Mouse (Mus musculus): Measurements from ENCODE around the gene Pnpla2. TPM values are rescaled to one million over a fixed set of nuclear protein-coding genes. Genes with fewer than 3 reads are reported as not detected.
A peak's percentile ranks its signal among the peaks of the same experiment; 100 is the strongest.

Pnpla2 gene
- total and polyA plus RNA-seq, 3 experiments, result 398 to 669 (median 572) TPM

DNA sequence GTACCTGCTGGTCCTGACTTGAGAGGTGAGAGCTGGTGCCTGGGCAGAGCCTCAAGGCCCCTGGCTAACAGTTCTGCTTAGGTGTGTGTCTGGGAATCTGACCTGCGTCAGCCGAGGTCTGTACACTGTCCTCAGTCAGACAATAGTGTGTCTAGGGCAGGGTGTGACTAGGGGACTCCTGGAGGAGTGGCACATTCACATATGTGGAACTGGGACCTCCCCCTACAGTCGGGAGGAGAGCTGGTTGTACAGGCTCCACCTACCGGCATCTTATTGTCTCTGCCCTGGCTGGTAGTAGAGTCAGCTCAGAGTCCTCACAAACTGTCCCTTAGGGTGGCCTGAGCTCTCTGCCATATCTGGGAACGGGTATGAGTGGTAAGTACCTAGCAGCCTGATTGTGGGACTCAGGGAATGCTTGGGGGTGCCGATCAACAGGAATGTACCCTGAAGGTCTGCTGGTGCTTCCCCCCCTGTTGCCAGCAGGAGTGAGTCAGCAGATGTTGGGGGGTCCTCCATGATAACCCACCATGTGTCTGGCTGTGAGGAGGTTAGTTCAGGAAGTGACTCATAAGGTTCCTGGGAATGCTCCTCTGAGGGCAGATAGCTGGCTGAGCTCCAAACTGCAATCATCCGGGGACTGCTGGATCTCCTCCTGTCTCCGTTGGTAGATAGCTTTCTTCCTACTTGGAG is 13.7 kb downstream of the Pnpla2 start:
- Histone ChIP-seq H3K4me1 (ENCODE audit: control insufficient read depth, insufficient read depth, low read length) (peaks cover 19% of the 10 kb centered on the region), H3K27ac (peak overlapping the region; percentile 98), H3K27me3 (ENCODE audit: control insufficient read depth, insufficient read depth, low read length) (no peaks in the 10 kb centered on the region), H3K36me3 (ENCODE audit: control insufficient read depth, insufficient read depth, low read length) (no peaks in the 10 kb centered on the region; the same call in 1 of the 2 replicates), H3K4me3 (peak overlapping the region; percentile 82), H3K79me2 (replicated peaks; ENCODE audit: control insufficient read depth, insufficient read depth, low read length) (no peaks in the 10 kb centered on the region; the same call in 1 of the 2 replicates), H3K9ac (ENCODE audit: low read depth, low read length) (peak overlapping the region; percentile 75)
- 0 out of 2 replicates have a peak, but pooled peaks have one; percentile 43 for TF ChIP-seq EP300 (IDR thresholded peaks at IDR 0.05; ENCODE audit: insufficient read depth, low read depth, low read length)
- TF ChIP-seq POLR2A (IDR thresholded peaks at IDR 0.05; ENCODE audit: insufficient read depth, low read depth, low read length), result peak; percentile 85
- TF ChIP-seq CTCF (IDR thresholded peaks at IDR 0.05), result peak; percentile 79
- WGBS, result under 1% methylated on average over 8 of the region's 8 CpGs
- intact Hi-C loops (cut with DNase I), result no loop called here
- DNase-seq, result peak; percentile 73 to 82

GRCm38 (mm10) chr7:141469352-141469751 is 14.4 kb downstream of the Pnpla2 start:
- Histone ChIP-seq H3K27ac (peak overlapping the region; percentile 98), H3K4me3 (peak overlapping the region; percentile 82), H3K36me3 (ENCODE audit: control insufficient read depth, insufficient read depth, low read length) (no peaks in the 10 kb centered on the region; the same call in 1 of the 2 replicates), H3K4me1 (ENCODE audit: control insufficient read depth, insufficient read depth, low read length) (peaks cover 22% of the 10 kb centered on the region), H3K79me2 (replicated peaks; ENCODE audit: control insufficient read depth, insufficient read depth, low read length) (no peaks in the 10 kb centered on the region; the same call in 1 of the 2 replicates), H3K27me3 (ENCODE audit: control insufficient read depth, insufficient read depth, low read length) (no peaks in the 10 kb centered on the region), H3K9ac (ENCODE audit: low read depth, low read length) (peak overlapping the region; percentile 44)
- peak in 1 of 2 experiments; percentile 25 for DNase-seq
- intact Hi-C loops (cut with DNase I), result no loop called here
- no peak for TF ChIP-seq CTCF (IDR thresholded peaks at IDR 0.05)
- TF ChIP-seq POLR2A (IDR thresholded peaks at IDR 0.05; ENCODE audit: insufficient read depth, low read depth, low read length), result no peak
- TF ChIP-seq EP300 (IDR thresholded peaks at IDR 0.05; ENCODE audit: insufficient read depth, low read depth, low read length), result no peak
- 78% methylated on average over 6 of the region's 6 CpGs for WGBS

DNA sequence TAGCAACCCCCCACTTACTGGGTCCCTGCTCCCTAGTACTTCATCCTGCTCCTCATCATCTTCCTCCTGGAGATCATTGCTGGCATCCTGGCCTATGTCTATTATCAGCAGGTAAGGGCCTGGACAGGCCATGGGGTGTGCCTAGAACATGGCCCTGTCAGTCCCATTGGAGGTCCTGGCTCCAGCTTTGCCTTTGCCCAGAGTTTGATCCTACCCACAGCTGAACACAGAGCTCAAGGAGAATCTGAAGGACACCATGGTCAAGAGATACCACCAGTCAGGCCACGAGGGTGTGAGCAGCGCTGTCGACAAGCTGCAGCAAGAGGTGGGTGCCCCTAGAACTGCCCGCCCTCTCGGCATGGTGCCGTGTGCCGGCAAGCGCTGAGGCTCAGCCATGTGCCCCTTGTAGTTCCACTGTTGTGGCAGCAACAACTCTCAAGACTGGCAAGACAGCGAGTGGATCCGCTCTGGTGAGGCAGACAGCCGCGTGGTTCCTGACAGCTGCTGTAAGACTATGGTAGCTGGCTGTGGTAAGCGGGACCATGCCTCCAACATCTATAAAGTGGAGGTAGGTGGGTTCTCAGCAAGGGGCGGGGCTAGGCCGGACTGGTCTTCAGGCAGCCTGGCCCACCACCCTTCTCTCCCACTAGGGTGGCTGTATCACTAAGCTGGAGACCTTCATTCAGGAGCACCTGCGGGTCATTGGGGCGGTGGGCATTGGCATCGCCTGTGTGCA is 15.1 kb downstream of the Pnpla2 start:
- intact Hi-C loops (cut with DNase I), result no loop called here
- 87% methylated on average over 18 of the region's 18 CpGs for WGBS
- H3K9ac ChIP-seq (ENCODE audit: low read depth, low read length), result no peak overlapping the region

GRCm38 (mm10) chr7:141470637-141470944 is 15.6 kb downstream of the Pnpla2 start:
- no peak overlapping the region for H3K4me3 ChIP-seq
- H3K36me3 ChIP-seq (ENCODE audit: control insufficient read depth, insufficient read depth, low read length), result no peaks in the 10 kb centered on the region; the same call in 1 of the 2 replicates
- 93% methylated on average over 10 of the region's 10 CpGs for WGBS
- intact Hi-C loops (cut with DNase I), result no loop called here
- peaks cover 21% of the 10 kb centered on the region for H3K4me1 ChIP-seq (ENCODE audit: control insufficient read depth, insufficient read depth, low read length)
- TF ChIP-seq EP300 (IDR thresholded peaks at IDR 0.05; ENCODE audit: insufficient read depth, low read depth, low read length) (no peak), POLR2A (IDR thresholded peaks at IDR 0.05; ENCODE audit: insufficient read depth, low read depth, low read length) (no peak), CTCF (IDR thresholded peaks at IDR 0.05) (no peak)
- H3K27ac ChIP-seq, result no peak overlapping the region
- H3K79me2 ChIP-seq (replicated peaks; ENCODE audit: control insufficient read depth, insufficient read depth, low read length), result no peaks in the 10 kb centered on the region; the same call in 1 of the 2 replicates
- no peaks in the 10 kb centered on the region for H3K27me3 ChIP-seq (ENCODE audit: control insufficient read depth, insufficient read depth, low read length)
- DNase-seq, result no peak
- H3K9ac ChIP-seq (ENCODE audit: low read depth, low read length), result no peak overlapping the region

More for the DNA sequence above, 15.1 kb downstream of the Pnpla2 start:
- H3K79me2 ChIP-seq (replicated peaks; ENCODE audit: control insufficient read depth, insufficient read depth, low read length), result no peaks in the 10 kb centered on the region; the same call in 1 of the 2 replicates
- H3K4me3 ChIP-seq, result peak overlapping the region; percentile 82; the same call in 1 of the 2 replicates
- no peaks in the 10 kb centered on the region for H3K27me3 ChIP-seq (ENCODE audit: control insufficient read depth, insufficient read depth, low read length)
- peak; percentile 41 to 49 for DNase-seq
- H3K4me1 ChIP-seq (ENCODE audit: control insufficient read depth, insufficient read depth, low read length), result peaks cover 24% of the 10 kb centered on the region
- peak overlapping the region; percentile 98 for H3K27ac ChIP-seq
- H3K36me3 ChIP-seq (ENCODE audit: control insufficient read depth, insufficient read depth, low read length), result no peaks in the 10 kb centered on the region; the same call in 1 of the 2 replicates
- no peak for TF ChIP-seq CTCF (IDR thresholded peaks at IDR 0.05)
- no peak for TF ChIP-seq POLR2A (IDR thresholded peaks at IDR 0.05; ENCODE audit: insufficient read depth, low read depth, low read length)
- no peak for TF ChIP-seq EP300 (IDR thresholded peaks at IDR 0.05; ENCODE audit: insufficient read depth, low read depth, low read length)

DNA sequence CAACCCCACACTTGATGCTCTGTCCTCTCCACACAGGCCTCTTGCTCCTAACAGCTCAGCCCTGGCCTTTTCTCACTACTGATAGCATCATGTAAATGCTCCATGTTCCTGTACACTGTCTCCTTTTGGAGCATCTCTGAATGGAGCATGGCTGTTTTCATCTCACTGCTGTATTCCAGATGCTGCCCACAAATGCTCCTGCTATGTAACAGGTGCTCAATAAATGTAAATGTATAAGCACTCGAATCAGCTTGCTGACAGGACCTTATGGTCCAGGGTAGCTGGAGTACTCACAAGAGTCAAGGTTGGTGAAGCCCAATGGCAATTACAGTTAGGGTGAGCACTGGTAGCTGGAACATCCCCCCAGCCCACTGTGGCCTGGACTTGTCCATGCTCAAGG is 16.2 kb downstream of the Pnpla2 start:
- intact Hi-C loops (cut with DNase I), result no loop called here
- Histone ChIP-seq H3K4me1 (ENCODE audit: control insufficient read depth, insufficient read depth, low read length) (peaks cover 21% of the 10 kb centered on the region), H3K36me3 (ENCODE audit: control insufficient read depth, insufficient read depth, low read length) (no peaks in the 10 kb centered on the region; the same call in 1 of the 2 replicates), H3K9ac (ENCODE audit: low read depth, low read length) (no peak overlapping the region), H3K4me3 (no peak overlapping the region), H3K79me2 (replicated peaks; ENCODE audit: control insufficient read depth, insufficient read depth, low read length) (no peaks in the 10 kb centered on the region; the same call in 1 of the 2 replicates), H3K27ac (no peak overlapping the region), H3K27me3 (ENCODE audit: control insufficient read depth, insufficient read depth, low read length) (no peaks in the 10 kb centered on the region)
- 90% methylated on average over 1 of the region's 1 CpGs for WGBS
- no peak for DNase-seq
- 0 out of 2 replicates have a peak, but pooled peaks have one; percentile 35 for TF ChIP-seq POLR2A (IDR thresholded peaks at IDR 0.05; ENCODE audit: insufficient read depth, low read depth, low read length)
- TF ChIP-seq CTCF (IDR thresholded peaks at IDR 0.05), result no peak
- no peak for TF ChIP-seq EP300 (IDR thresholded peaks at IDR 0.05; ENCODE audit: insufficient read depth, low read depth, low read length)

Measured in heart, adult 2 months (tissue).